Mouse (Mus musculus): ENCODE measurements around the gene Rtn3.
"Not testable (repeated sequence)": the region's sequence is repeated elsewhere in the genome, so short reads cannot be mapped to it uniquely, and the experiment has no call there.

Rtn3 gene

DNA sequence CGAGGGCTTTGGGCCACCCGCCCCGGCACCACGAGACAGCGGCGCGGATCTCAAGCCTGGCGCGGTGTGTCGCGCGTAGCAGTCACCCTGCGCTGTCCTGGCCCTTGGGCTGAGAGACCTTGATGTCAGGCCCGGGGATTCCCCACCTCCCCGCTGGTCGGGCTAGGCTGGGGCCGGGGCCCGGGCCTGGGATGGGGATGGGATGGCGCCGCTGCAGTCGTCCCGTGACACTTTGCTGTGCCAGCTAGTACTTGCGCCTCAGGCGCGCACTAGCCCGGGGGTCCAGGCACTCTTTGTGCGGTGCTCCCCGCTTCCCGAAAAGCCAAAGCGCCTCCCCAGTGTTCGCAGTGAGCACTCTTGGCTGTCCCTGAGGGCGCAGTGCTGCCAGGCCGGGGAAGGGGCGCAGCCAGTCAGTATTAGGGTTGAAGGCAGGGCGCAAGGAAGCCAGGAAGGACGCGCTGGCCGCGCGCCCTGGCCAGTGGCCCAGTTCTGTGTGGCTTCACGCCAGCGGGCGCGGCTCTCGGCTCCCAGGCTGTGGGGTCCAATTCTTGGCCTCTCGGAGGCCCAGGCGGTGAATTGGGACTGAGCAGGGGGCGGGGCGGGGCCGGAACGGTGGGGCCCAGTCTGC is 59.9 kb downstream of the Rtn3 start:
- DNase-seq (ENCODE audit: low read depth, low spot score) = no peak

DNA sequence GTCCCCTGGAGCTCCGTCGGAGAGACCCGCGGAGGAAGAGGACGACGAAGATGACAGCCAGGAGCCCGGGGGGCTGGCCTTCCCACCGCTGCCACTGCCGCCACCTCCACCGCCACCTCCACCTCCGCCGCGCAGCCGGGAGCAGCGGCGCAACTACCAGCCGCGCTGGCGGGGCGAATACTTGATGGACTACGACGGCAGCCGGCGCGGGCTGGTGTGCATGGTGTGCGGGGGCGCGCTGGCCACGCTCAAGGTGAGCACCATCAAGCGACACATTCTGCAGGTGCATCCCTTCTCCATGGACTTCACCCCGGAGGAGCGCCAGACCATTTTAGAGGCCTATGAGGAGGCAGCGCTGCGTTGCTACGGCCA is 60.4 kb downstream of the Rtn3 start:
- no peak for DNase-seq (ENCODE audit: low read depth, low spot score)

DNA sequence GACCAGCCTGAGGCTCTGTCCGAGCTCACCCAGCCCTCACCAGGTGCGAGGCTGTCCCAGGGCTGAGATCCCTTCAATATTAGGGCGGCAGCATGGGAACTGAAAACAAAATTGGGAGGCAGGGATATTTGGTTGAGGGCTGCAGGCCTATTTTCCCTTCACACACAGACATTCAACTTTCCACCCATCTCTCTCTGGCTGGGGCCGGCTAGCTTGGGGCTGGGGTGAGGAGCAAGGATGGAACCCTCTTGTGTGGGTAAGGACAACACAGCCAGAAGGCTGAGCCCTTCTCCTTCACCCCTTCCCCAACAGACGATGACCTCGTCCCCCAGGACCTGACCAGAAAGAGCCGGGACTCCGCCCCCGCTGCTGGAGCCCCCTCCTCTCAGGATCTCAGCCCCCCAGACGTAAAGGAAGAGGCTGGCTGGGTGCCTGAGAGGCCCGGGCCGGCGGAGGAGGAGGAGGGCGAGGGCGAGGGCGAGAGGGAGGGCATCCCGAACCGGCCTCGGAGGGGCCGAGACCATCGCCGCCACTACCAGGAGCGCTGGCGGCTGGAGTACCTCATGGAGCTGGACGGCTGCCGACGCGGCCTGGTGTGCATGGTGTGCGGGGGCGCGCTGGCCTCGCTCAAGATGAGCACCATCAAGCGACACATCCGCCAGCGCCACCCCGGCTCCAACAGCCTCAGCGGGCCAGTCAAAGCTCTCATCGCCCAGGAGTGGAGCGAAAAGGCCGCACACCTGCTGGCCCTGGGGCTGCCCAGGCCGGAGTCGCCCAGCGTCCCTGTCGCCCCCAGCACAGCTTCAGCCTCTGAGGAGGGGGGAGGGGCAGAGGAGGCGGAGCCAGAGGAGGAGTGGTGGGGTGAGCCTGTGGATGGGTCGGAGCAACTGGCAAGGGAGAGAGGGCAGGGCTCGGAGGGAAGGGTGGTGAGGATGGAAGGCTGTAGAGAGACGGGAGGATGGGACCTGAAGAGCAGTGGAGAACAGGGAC is 61.2 kb downstream of the Rtn3 start:
- DNase-seq (ENCODE audit: low read depth, low spot score) = peak; percentile 82

DNA sequence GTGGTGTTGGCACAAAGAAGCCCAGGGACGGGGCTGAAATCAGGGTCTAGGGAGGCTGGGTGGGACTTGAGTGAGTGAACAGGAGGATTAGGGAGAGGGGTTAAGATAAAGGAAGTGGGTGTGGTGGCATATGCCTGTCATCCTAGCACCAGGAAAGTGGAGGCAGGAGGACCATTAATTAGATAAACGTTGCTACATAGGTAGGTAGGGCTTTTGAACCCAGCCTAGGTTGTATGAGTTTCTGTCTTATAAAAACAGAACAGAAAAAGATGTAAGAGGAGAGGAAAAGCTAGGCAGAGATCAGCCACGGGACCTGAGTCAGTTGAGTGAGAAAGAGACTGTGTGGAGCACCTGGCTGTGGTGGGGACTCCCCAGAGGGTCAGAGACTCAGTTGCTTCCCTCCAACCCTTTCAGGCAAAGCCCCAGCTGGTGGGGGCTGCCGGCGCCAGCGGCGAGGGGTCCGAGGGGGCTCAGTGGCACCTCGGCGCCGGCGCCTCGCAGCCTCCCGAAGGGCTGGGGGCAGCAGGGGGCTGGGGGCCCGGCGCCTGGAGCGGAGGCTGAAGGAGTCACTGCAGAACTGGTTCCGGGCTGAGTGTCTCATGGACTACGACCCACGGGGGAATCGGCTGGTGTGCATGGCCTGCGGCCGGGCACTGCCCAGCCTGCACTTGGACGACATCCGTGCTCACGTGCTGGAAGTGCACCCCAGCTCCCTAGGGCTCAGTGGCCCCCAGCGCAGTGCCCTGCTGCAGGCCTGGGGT is 62.1 kb downstream of the Rtn3 start:
- DNase-seq (ENCODE audit: low read depth, low spot score) = no peak

GRCm38 (mm10) chr19:7420108-7420507 is 63.0 kb downstream of the Rtn3 start:
- DNase-seq (ENCODE audit: low read depth, low spot score) = no peak

- no peak for DNase-seq (ENCODE audit: low read depth, low spot score)
Observed at GRCm38 (mm10) chr19:7419134-7419533, 63.9 kb downstream of the Rtn3 start.

- DNase-seq (ENCODE audit: low read depth, low spot score) = peak; percentile 89
Observed at GRCm38 (mm10) chr19:7417911-7418849, 64.9 kb downstream of the Rtn3 start.

DNA sequence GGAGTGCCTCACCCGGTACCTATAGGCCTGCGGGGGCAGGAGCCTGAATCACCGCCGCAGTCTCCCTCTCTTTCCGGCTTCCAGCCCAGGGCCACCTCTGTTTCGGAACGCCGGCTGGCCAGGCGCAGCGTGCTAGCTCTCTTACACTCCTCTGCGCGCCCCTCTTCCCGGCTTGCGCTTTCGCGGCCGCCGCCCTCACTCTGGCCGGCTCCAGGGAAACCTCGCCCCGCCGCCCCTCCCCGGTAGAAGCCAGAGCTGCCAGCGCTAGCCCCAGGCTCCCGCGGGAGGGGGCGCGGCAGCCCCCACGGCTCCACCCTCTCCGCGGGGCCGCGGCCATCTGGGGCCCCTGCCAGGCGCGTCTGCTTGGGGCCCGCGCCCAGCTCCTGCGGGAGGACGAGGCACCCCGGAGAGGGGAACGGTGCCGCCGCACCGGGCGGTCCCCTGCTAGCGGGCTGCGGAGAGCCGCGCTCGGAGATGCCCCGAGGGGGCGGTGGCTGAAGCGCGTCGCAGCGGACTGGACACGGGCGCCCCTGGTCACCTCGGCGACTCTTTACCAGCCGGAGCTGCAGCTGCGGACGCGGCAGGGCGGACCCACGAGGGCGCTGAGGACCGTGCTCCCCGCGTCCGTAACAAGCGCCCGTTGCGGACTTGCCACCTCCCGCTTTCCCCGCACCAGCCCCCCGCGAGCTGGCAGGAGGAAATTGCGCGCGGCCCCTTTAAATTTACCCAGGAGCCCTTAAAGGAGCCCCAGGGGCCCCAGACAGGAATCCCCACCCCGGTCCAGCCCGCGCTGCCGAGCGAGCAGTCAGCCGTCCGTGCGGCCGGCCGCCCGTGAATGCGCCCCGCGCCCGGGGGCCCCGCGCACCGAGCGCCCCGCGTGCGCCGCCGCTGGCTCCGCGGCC is 66.0 kb downstream of the Rtn3 start, which contains the start of gene 2700081O15Rik:
Gene 2700081O15Rik (plus strand): TSS at position 792 of the 902 bp plus-strand sequence.
- peak; percentile 76 for DNase-seq (ENCODE audit: low read depth, low spot score)

DNA sequence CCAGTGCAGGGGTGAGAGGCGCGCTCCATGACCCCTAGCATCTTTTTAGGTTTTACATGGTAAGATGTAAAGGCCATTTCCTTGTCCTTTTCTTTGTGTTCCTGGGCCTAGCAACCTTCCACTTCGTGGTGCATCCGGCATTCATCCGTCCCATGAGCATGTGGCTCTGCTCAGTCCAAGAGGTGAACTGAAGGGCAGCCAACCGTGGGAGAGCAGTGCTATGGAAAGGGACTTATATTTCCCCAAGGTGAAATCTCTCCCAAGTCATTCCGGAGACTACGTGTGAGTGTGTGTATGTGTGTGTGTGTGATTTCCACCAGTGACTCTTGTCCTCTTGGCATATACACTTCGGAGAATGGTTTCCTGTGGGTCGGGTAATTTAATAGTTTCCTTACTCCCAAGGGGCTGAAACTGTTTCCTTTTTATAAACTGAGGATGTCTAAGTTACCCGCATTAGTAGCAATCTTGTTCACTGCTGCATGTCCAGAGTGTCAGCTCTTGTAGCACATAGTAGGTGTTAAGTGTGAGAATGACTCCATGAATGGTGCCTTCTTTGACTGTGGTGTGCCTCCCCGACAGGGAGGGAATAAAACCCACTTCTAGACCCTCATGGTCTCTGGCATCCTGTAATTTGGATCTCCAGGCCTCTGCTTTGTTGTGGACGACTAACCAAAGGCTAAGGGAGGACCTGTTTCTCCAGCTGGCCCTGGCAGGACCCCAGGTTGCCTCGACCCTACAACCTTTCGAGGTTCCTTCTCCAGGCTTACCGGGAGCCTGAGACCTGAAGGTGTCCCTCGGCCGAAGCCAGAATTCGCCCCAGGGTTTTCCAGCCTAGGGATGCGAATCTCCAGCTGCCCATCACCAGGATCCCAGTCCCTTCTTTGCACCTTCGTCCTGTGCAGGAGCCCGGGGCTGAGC is 66.9 kb downstream of the Rtn3 start:
- DNase-seq (ENCODE audit: low read depth, low spot score) = no peak

DNA sequence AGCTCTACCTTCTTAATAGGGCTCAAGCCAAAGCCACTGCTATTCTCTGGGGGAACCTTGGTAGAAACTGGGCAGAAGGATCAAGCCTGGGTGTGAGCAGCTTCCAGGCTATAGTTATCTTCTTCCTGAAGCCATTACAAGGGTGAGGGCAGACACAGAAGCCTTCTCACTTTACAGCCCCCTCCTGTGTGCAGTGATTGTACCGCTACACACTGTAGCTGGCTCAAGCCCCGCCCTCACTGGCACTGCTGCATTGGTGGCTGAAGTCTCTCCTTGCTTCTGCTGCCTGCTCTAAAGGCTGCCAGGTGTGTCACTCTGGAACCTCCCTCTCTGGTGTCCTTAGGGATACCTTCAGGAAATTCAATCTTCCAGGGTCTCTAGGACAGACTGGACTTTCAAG is 70.7 kb downstream of the Rtn3 start:
- no peak for DNase-seq (ENCODE audit: low read depth, low spot score)

DNA sequence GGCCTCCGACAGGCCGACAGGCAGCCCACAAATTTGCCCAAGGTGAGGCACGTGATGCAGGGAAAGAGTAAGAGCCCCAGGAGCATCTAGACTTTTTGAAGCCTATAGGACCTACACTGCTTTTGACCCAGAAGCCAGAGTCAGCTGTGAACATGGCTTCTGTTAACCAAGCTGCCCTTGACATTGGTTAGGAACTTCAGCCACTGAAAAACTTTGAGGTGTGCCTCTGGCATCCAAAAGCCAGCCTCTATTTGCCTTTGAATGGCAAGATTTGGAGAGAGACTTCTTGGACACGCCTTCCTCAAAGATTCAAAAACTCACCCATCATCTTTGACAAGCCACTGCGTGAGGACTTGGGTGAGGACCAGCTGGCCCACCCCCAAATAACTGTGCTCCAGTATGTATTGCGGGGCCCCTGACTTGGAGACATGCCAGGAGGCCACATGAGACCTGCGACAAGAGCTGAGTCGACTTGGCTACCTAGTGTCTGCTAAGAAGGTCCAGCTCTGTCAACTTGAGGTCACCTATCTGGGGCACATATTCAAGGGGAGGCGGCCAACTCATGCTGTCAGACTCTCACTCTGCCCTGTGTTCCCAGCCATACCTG is 78.4 kb downstream of the Rtn3 start:
- DNase-seq (ENCODE audit: low read depth, low spot score) = no peak

DNA sequence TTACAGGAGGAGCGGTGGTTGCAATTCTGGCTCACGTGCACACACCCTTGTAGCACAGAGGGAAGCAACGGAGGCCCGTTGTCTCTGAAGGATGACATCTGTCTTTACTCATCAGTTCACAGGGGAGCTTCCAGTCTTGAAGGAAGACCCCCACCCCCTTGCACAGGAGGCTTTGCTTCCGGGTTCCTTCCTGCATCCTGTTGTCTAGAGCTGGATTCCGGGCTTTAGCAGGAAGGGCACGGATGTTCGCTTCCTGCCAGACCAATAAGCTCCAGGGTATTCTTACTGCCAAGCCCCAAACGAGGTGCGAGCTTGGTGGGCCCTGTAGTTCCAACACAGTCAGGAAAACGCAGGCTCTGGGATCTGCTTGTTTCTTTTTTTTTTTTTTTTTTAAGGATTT is 82.4 kb downstream of the Rtn3 start:
- no peak for DNase-seq (ENCODE audit: low read depth, low spot score)

DNA sequence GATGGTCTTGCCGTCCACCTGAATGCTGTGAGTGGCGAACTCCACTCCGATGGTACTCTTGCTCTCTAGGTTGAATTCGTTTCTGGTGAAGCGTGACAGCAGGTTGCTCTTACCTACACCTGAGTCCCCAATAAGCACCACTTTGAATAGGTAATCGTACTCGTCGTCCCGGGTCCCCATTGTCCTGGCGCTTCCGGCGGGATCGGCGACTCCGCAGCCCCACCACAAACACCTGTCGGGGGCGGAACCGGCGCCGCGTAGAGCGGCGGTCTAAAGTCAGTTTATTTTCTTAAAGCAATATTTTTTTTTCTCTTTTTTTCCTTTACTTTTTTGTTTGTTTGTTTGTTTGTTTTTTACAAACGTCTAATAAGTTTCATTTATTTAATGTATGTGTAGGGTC is 84.2 kb downstream of the Rtn3 start:
- DNase-seq (ENCODE audit: low read depth, low spot score) = not testable (repeated sequence)

- not testable (repeated sequence) for DNase-seq (ENCODE audit: low read depth, low spot score)
Observed at GRCm38 (mm10) chr19:7396867-7397826, 85.9 kb downstream of the Rtn3 start.

GRCm38 (mm10) chr19:7388488-7388887 is 94.6 kb downstream of the Rtn3 start:
- DNase-seq (ENCODE audit: low read depth, low spot score) = no peak

DNA sequence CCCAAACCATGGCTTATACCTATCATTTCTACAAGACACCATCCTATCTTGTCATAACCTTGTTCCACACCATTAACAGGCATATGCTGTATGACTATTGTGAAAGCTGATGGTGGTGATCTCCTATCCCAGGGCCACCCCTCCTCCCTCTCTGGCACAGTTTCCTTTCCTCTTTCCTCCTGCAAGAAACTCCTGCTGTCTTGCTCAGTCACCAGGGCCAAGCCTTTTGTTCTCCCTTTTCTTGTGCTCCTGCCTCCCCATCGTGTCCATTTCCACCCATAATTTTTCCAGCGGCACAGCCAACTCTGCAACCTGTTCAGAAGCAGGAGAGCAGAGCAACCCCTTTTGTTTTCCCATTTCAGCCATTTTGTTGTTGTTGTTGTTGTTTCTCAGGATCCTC is 97.0 kb downstream of the Rtn3 start:
- DNase-seq (ENCODE audit: low read depth, low spot score) = no peak
